Mouse (Mus musculus): ENCODE data around the gene Dlgap1.

Gene Dlgap1

DNA sequence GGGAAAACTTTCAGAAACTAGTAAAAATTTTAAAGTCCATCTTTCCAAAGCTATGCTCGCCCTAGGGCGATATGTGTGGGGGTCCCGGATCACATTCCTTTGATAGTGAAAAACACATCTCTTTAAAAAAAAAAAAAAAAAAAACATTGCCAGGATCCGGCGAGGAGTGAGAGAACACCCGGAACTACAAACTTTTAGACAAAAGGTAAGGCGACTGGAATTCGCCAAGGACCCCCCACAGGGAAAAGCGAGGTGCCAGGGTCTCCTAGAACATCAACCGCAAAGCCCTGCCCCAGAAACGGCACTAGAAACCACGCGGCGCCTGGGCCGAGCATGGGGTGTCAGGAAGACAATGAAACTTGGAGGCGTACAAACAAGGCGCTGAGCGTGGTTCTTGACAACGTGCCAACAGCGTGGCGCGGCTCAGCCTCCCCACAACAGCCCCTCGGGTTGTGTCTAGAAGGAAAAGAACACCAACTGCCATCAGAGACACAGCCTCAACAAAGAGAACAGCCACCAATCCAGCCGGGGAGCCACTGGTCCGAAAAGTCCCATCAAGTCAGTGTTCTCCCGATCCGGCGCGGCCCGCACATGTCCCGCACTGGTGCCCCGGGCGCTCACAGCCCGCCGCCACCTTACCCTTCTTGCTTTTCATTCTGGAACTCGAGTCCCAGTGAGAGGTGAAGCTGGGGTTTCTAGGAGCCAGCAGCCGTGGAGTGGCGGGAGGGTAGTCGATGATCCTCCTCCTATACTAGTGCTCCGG lies 881.5 kb downstream of the Dlgap1 start:
- DNase-seq = no peak

GRCm38 (mm10) chr17:70850996-70851991 lies 882.4 kb downstream of the Dlgap1 start:
- peak; percentile 42 for DNase-seq

GRCm38 (mm10) chr17:70852011-70852685 lies 883.3 kb downstream of the Dlgap1 start:
- peak; percentile 17 for DNase-seq

DNA sequence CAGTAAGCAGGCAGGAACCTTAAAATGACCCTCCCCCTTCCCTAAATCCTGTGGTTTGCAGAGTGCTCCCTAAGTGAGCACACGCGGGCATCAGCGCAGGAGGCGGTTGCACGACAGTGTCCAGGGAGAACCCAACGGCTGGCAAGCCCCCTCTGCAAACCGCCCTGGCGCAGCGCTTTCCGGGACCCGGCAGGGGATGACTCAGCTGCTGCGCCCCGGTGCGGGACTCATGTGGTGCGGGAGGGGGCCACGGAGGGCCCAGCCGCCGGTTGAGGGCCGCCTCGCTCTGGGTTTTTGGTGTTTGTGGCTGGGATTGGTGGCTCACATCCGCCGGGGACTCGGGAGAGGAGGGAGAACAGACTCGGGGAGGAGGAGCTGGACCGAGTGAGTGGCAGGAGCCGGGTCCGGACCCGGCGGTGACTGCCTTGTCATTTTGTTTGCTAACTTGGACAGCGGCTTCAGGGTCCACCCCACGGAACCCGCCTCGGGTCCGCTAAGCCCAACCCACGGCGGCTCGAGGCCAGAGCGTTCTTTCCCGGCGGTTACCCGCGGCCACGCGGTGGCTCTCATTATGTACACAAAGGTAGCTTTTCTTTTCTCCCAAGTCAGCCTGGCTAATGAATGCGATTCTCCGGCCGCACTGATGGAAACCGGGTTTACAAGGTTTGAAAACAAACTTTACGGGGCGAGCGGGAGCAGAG lies 884.0 kb downstream of the Dlgap1 start:
- DNase-seq = peak; percentile 43

DNA sequence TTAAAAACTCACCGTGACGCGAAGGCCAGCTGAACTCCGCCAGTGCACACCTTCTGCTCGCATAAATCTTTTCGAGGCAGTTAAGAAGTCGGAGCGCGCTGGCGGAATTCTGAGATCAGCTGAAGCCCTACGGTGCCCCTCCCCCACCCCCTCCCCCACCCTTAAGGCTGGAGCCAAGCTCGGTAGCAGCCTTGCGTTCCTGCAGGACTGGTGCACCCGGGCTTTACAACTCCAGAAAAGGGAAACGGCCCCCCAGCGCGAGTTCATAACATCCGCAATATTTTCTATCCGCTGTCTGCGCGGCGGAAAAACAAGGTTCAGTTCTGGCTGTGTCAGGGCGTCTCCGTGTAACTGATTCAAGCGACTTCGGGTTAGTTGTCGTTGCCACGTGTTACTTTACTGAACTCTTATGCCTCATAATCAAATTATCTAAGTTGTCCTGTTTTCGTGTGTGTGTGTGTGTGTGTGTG lies 884.6 kb downstream of the Dlgap1 start, which contains the start of gene Tgif1:
Gene Tgif1, minus strand, starts transcription at position 111 of the 470 bp plus-strand sequence.
- DNase-seq = peak; percentile 10

DNA sequence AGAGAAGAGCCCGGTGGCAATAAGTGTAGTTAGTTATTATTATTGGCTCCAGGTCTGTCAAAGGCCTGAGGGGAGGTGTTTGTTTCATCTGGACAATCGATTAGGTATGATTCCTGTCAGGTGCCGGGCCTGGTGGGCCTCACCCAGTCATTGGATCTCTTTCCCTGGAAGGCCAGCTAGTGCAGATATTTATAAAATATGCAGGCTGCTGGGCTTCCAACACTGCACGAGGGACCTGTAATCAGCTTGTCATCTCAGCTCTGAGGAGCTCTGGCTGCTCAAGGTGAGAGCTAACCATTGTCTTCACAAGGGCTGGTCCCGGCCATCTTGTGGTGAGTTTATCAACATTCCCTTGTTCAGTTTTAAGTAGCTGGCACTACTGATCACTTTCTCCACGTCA lies 885.1 kb downstream of the Dlgap1 start:
- DNase-seq = no peak

DNA sequence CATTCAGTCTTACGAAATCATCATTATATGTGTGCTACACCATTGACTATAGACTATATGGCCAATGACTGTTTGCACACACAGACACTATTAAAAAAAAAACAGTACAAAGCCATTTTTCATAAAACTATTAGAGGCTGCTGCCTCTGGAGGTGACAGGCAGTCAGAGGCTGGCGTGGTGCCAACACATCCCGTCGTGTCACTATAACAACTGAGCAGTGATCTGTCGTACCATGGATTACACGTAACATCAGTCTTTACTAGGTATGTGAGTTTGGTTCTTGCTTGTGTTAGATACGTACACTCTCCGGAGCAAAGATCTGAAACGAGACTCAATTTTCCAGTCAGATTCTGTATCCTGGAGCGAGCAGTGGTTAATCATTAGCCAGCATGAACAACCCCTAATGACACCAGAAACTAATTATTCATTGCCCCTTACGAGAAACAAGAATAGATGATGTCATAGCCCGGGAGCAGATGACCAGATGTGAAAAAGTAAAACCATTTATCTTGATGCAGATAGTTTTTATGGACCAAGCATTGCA lies 888.1 kb downstream of the Dlgap1 start:
- DNase-seq = no peak

DNA sequence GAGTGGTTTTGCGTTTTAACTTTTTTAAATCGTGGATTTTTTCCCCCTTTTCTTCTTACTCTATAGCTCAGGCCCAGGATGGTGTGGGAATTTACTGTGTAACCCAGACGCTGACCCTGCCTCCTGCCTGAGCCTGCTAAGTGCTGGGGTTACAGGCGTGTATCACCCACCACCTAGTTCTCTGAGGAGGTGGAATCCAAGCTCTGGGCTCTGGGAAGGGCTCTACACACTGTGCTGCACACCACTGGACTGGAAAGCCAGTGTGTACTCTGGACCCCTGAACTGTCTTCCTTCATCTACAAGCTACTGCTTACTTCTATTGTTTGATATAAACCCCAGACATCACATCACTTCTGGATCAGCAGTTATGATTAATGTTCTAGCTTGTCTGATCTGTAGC lies 889.9 kb downstream of the Dlgap1 start:
- no peak for DNase-seq

GRCm38 (mm10) chr17:70864117-70864516 lies 895.2 kb downstream of the Dlgap1 start:
- no peak for DNase-seq

DNA sequence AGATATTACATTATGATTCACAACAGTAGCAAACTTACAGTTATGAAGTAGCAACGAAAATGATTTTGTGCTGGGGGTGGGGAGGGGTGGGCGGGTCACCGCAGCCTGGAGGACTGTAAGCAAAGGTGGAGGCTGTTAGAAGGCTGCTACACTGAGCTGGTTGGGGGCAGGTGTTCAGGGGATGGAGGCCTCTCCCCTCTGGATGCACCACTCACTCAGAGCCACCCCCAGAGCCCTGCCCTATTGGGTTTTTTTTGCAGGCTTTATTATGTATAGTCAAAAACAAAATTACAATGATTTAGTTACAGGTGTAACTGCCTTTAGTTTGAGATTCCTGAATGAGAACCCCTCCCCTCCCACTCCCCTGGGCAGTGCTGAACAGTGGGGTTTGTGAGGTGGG lies 895.8 kb downstream of the Dlgap1 start:
- no peak for DNase-seq

DNA sequence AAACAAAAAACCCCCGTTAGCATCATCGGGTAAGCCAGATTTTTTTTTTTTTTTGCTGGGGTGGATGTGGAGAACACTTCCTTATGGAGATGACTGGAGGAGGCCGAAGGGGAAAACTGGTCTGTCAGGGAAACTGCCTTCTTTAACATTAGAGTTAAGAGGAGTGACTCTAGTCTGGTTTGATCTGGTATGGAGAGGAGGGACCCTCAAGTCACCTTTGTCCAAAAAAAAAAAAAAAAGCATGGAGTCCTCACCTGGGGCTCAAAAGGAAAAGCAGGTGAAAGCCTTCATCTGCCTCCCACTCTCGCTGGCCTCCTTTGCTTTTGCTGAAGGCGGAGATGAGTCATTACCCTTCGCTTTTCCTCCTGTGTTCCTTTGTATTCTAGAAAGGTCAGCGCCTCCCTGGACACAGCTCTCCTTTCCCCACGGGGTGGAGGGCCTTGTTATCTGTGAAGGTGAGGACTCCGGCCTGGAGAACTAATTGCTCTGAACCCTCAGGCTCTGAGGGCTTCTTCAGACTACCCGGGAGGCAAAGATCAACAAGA lies 896.3 kb downstream of the Dlgap1 start:
- no peak for DNase-seq

DNA sequence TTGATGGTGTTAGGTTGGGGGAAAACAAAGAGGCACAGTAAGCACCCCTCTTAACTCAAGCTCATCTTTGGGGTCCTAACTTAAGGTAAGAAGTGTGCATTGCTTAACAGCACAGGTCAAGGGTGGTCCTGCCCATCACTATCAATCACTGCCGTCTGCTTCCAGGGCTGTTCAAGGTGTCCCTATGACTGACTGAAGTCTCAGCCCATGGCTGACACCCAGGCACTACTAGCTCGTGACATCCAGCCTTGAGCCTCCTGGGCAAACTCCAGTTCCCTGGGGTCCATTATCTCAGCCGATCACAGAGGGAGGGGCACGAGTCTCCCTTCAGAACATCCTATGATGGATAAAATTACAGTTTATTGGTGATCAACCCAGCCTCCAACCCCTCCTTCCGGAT lies 897.2 kb downstream of the Dlgap1 start:
- DNase-seq = no peak

DNA sequence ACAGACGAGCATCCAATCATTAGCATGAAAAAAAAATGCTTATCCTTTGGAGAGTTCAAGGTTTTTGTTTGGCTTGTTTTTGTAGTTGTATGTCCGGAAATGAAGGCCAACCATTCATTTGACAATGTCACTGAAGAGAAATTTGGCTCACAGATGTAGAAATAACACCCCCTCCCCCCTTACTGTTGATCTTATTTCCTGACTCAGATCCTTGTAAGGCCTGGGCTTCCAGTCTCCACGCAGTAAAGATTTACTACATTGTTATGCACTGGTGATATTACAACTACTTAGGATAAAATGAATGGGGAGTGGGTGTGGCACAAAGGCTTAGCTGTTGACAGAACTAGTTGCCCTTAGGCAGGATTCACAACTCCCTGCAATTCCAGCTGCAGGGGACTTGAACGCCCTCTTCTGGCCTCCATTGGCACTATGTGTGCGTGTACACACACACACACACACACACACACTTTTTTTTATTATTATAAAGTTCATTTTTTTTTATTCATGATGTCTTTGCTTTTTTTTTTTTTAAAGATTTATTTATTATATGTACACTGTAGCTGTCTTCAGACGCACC lies 897.8 kb downstream of the Dlgap1 start:
- DNase-seq = no peak

GRCm38 (mm10) chr17:70868577-70869229 lies 899.8 kb downstream of the Dlgap1 start:
- no peak for DNase-seq

GRCm38 (mm10) chr17:70870581-70870980 lies 901.7 kb downstream of the Dlgap1 start:
- DNase-seq = no peak
